Mouse (Mus musculus) forebrain, embryonic 13.5 days (tissue): ENCODE data around the gene Mcu. TPM values are rescaled to one million over a fixed set of nuclear protein-coding genes. Genes with fewer than 3 reads are reported as not detected.

Experiments
- ATAC-seq: fragments of 200-750 bp; cut with Nextera tagmentation; 2 replicates; pipeline ENCODE4 v1.8.0; 2017
- H3K27ac ChIP-seq: fragments of 300-500 bp; sonication (generic); 2 replicates; pipeline ENCODE4 v1.5.1; 2015; ENCODE audit warnings: inconsistent platforms, mild to moderate bottlenecking, moderate library complexity
- H3K27me3 ChIP-seq: fragments of 300-500 bp; sonication (generic); 2 replicates; pipeline ENCODE4 v1.6.1; 2015; ENCODE audit warnings: mild to moderate bottlenecking, inconsistent platforms
- H3K36me3 ChIP-seq: fragments of 300-500 bp; sonication (generic); 2 replicates; pipeline ENCODE4 v1.6.1; 2015; ENCODE audit warnings: mild to moderate bottlenecking, inconsistent platforms; ENCODE audit not compliant: poor library complexity, severe bottlenecking
- H3K4me1 ChIP-seq: fragments of 300-500 bp; sonication (generic); 2 replicates; pipeline ENCODE4 v1.6.1; 2015; ENCODE audit warnings: inconsistent platforms
- H3K4me2 ChIP-seq: fragments of 300-500 bp; sonication (generic); 2 replicates; pipeline ENCODE4 v1.6.1; 2015; ENCODE audit warnings: inconsistent platforms, mild to moderate bottlenecking, moderate library complexity
- H3K4me3 ChIP-seq: fragments of 300-500 bp; sonication (generic); 2 replicates; pipeline ENCODE4 v1.5.1; 2015; ENCODE audit warnings: mild to moderate bottlenecking, inconsistent platforms
- H3K9ac ChIP-seq: fragments of 300-500 bp; sonication (generic); 2 replicates; pipeline ENCODE4 v1.6.1; 2015; ENCODE audit warnings: mild to moderate bottlenecking, inconsistent platforms
- H3K9me3 ChIP-seq: fragments of 300-500 bp; sonication (generic); replicated peaks from 2 replicates; pipeline ENCODE4 v1.6.1; 2016; ENCODE audit warnings: inconsistent platforms
- WGBS: fragments of 180-500 bp; shearing (Covaris S2); methylation state at CpG from one replicate; pipeline ENCODE4 v1.1.7; 2015; 5-methylcytosine and 5-hydroxymethylcytosine counted together
- polyA plus RNA-seq: library from polyadenylated mRNA; unstranded; fragments of >200 nt; fragmentation: Nextera tagmentation; extraction: Ambion mirVana; gene quantifications from 2 replicates; pipeline ENCODE4 v1.2.1, GENCODE M21; 2015

Mcu gene
- polyA plus RNA-seq, 1 experiment from 2014 or later, result 18.1 TPM

- ATAC-seq, result no peak
- no peaks in the 10 kb centered on the region for H3K9me3 ChIP-seq
- WGBS, result 71% methylated on average over 8 of the region's 8 CpGs
- H3K4me3 ChIP-seq, result no peak overlapping the region
- H3K27ac ChIP-seq, result no peak overlapping the region
- H3K9ac ChIP-seq, result no peak overlapping the region
- H3K4me1 ChIP-seq, result no peaks in the 10 kb centered on the region
- H3K36me3 ChIP-seq, result no peaks in the 10 kb centered on the region
- no peak overlapping the region for H3K4me2 ChIP-seq
- no peaks in the 10 kb centered on the region for H3K27me3 ChIP-seq
Measured at GRCm38 (mm10) chr10:59523826-59524331, 92.6 kb downstream of the Mcu start.

GRCm38 (mm10) chr10:59520701-59521100, 95.8 kb downstream of the Mcu start:
- no peak overlapping the region for H3K9ac ChIP-seq
- H3K27ac ChIP-seq, result no peak overlapping the region
- no peak for ATAC-seq
- H3K36me3 ChIP-seq, result no peaks in the 10 kb centered on the region
- no peaks in the 10 kb centered on the region for H3K27me3 ChIP-seq
- WGBS, result 79% methylated on average over 2 of the region's 2 CpGs
- no peaks in the 10 kb centered on the region for H3K4me1 ChIP-seq
- H3K9me3 ChIP-seq, result no peaks in the 10 kb centered on the region
- no peak overlapping the region for H3K4me2 ChIP-seq
- H3K4me3 ChIP-seq, result no peak overlapping the region

- 90% methylated on average over 3 of the region's 3 CpGs for WGBS
- Histone ChIP-seq H3K27ac (no peak overlapping the region), H3K27me3 (no peaks in the 10 kb centered on the region), H3K9ac (no peak overlapping the region), H3K9me3 (no peaks in the 10 kb centered on the region), H3K36me3 (no peaks in the 10 kb centered on the region), H3K4me1 (no peaks in the 10 kb centered on the region), H3K4me3 (no peak overlapping the region), H3K4me2 (no peak overlapping the region)
- ATAC-seq, result no peak
Measured at GRCm38 (mm10) chr10:59519411-59519810, 97.1 kb downstream of the Mcu start.

GRCm38 (mm10) chr10:59517201-59517600, 99.3 kb downstream of the Mcu start:
- Histone ChIP-seq H3K9me3 (no peaks in the 10 kb centered on the region), H3K9ac (no peak overlapping the region), H3K36me3 (no peaks in the 10 kb centered on the region), H3K4me3 (no peak overlapping the region), H3K4me1 (peaks cover 10% of the 10 kb centered on the region), H3K27me3 (no peaks in the 10 kb centered on the region), H3K4me2 (no peak overlapping the region), H3K27ac (no peak overlapping the region)
- ATAC-seq, result no peak
- 93% methylated on average over 13 of the region's 13 CpGs for WGBS

- 90% methylated on average over 15 of the region's 15 CpGs for WGBS
Measured at GRCm38 (mm10) chr10:59514739-59515464, 101.6 kb downstream of the Mcu start.

GRCm38 (mm10) chr10:59512173-59512572, 104.3 kb downstream of the Mcu start:
- no peaks in the 10 kb centered on the region for H3K36me3 ChIP-seq
- WGBS, result 88% methylated on average over 9 of the region's 9 CpGs
- no peaks in the 10 kb centered on the region for H3K9me3 ChIP-seq
- H3K4me2 ChIP-seq, result no peak overlapping the region
- no peak overlapping the region for H3K9ac ChIP-seq
- no peak for ATAC-seq
- no peak overlapping the region for H3K4me3 ChIP-seq
- H3K4me1 ChIP-seq, result peaks cover 10% of the 10 kb centered on the region
- no peak overlapping the region for H3K27ac ChIP-seq
- no peaks in the 10 kb centered on the region for H3K27me3 ChIP-seq

More at GRCm38 (mm10) chr10:59514739-59515464, 101.6 kb downstream of the Mcu start:
- H3K9me3 ChIP-seq, result no peaks in the 10 kb centered on the region
- H3K4me3 ChIP-seq, result no peak overlapping the region
- no peak overlapping the region for H3K27ac ChIP-seq
- ATAC-seq, result no peak
- H3K9ac ChIP-seq, result no peak overlapping the region
- no peak overlapping the region for H3K4me2 ChIP-seq
- no peaks in the 10 kb centered on the region for H3K27me3 ChIP-seq
- peaks cover 10% of the 10 kb centered on the region for H3K4me1 ChIP-seq
- no peaks in the 10 kb centered on the region for H3K36me3 ChIP-seq

- no peaks in the 10 kb centered on the region for H3K9me3 ChIP-seq
- 43% methylated on average over 14 of the region's 14 CpGs for WGBS
- no peak overlapping the region for H3K4me3 ChIP-seq
- no peaks in the 10 kb centered on the region for H3K27me3 ChIP-seq
- peaks cover 10% of the 10 kb centered on the region for H3K4me1 ChIP-seq
- no peak for ATAC-seq
- H3K4me2 ChIP-seq, result no peak overlapping the region
- no peak overlapping the region for H3K27ac ChIP-seq
- H3K36me3 ChIP-seq, result no peaks in the 10 kb centered on the region
- no peak overlapping the region for H3K9ac ChIP-seq
Measured at GRCm38 (mm10) chr10:59511427-59511963, 105.0 kb downstream of the Mcu start.

- H3K27ac ChIP-seq, result no peak overlapping the region
- H3K9me3 ChIP-seq, result no peaks in the 10 kb centered on the region
- 84% methylated on average over 14 of the region's 14 CpGs for WGBS
- no peak for ATAC-seq
- no peaks in the 10 kb centered on the region for H3K36me3 ChIP-seq
- no peaks in the 10 kb centered on the region for H3K27me3 ChIP-seq
- peaks cover 10% of the 10 kb centered on the region for H3K4me1 ChIP-seq
- H3K4me3 ChIP-seq, result no peak overlapping the region
- no peak overlapping the region for H3K9ac ChIP-seq
- H3K4me2 ChIP-seq, result no peak overlapping the region
Measured at GRCm38 (mm10) chr10:59510713-59511426, 105.6 kb downstream of the Mcu start.

GRCm38 (mm10) chr10:59509197-59509596, 107.3 kb downstream of the Mcu start:
- H3K4me2 ChIP-seq, result no peak overlapping the region
- no peaks in the 10 kb centered on the region for H3K27me3 ChIP-seq
- no peak overlapping the region for H3K9ac ChIP-seq
- H3K36me3 ChIP-seq, result no peaks in the 10 kb centered on the region
- H3K9me3 ChIP-seq, result no peaks in the 10 kb centered on the region
- WGBS, result 87% methylated on average over 4 of the region's 4 CpGs
- H3K4me3 ChIP-seq, result no peak overlapping the region
- H3K4me1 ChIP-seq, result peaks cover 12% of the 10 kb centered on the region
- no peak for ATAC-seq
- H3K27ac ChIP-seq, result no peak overlapping the region

- Histone ChIP-seq H3K4me1 (peaks cover 10% of the 10 kb centered on the region), H3K4me2 (no peak overlapping the region), H3K36me3 (no peaks in the 10 kb centered on the region), H3K4me3 (no peak overlapping the region), H3K27me3 (no peaks in the 10 kb centered on the region), H3K9ac (no peak overlapping the region), H3K27ac (no peak overlapping the region), H3K9me3 (no peaks in the 10 kb centered on the region)
- WGBS, result 90% methylated on average over 5 of the region's 5 CpGs
- no peak for ATAC-seq
Measured at GRCm38 (mm10) chr10:59506711-59507110, 109.8 kb downstream of the Mcu start.

GRCm38 (mm10) chr10:59504291-59504690, 112.2 kb downstream of the Mcu start:
- no peak for ATAC-seq
- Histone ChIP-seq H3K9ac (no peak overlapping the region), H3K36me3 (no peaks in the 10 kb centered on the region), H3K4me1 (peaks cover 10% of the 10 kb centered on the region), H3K9me3 (no peaks in the 10 kb centered on the region), H3K4me3 (no peak overlapping the region), H3K27ac (no peak overlapping the region), H3K27me3 (no peaks in the 10 kb centered on the region), H3K4me2 (no peak overlapping the region)
- 63% methylated on average over 3 of the region's 3 CpGs for WGBS
